Mouse (Mus musculus): ENCODE data around the gene Zfp512. TPM values are rescaled to one million over a fixed set of nuclear protein-coding genes. Genes with fewer than 3 reads are reported as not detected.

The Zfp512 gene
- polyA plus RNA-seq, 1 experiment from 2014 or later = 33.1 TPM

Other genes with a start within 250 kb of the Zfp512 start
- gene Ppm1g, start 231.7 kb upstream of the Zfp512 start, polyA plus RNA-seq (2015; fragmentation: Nextera tagmentation; extraction: Ambion mirVana) = 81.4 and 103 TPM in 2 replicates
- 109 and 131 TPM in 2 replicates for gene Nrbp1, start 211.6 kb upstream of the Zfp512 start, polyA plus RNA-seq (2015; fragmentation: Nextera tagmentation; extraction: Ambion mirVana)
- gene Gm9970, start 211.2 kb upstream of the Zfp512 start, polyA plus RNA-seq (2015; fragmentation: Nextera tagmentation; extraction: Ambion mirVana) = 0.25 and 0.28 TPM in 2 replicates
- gene Krtcap3, start 200.7 kb upstream of the Zfp512 start, polyA plus RNA-seq (2015; fragmentation: Nextera tagmentation; extraction: Ambion mirVana) = 3.0 and 7.0 TPM in 2 replicates
- gene Ift172, start 161.3 kb upstream of the Zfp512 start, polyA plus RNA-seq (2015; fragmentation: Nextera tagmentation; extraction: Ambion mirVana) = 22.3 and 22.7 TPM in 2 replicates
- 16.4 and 24.1 TPM in 2 replicates for gene Fndc4, start 156.4 kb upstream of the Zfp512 start, polyA plus RNA-seq (2015; fragmentation: Nextera tagmentation; extraction: Ambion mirVana)
- gene Gckr, start 155.0 kb upstream of the Zfp512 start, polyA plus RNA-seq (2015; fragmentation: Nextera tagmentation; extraction: Ambion mirVana) = 0.09 and 0.30 TPM in 2 replicates
- gene 4930548H24Rik, start 33.3 kb downstream of the Zfp512 start, polyA plus RNA-seq (2015; fragmentation: Nextera tagmentation; extraction: Ambion mirVana) = not detected in 2 replicates
- gene Gpn1, start 42.3 kb downstream of the Zfp512 start, polyA plus RNA-seq (2015; fragmentation: Nextera tagmentation; extraction: Ambion mirVana) = 36.1 and 41.8 TPM in 2 replicates
- gene Slc4a1ap, start 74.6 kb downstream of the Zfp512 start, polyA plus RNA-seq (2015; fragmentation: Nextera tagmentation; extraction: Ambion mirVana) = 20.0 and 23.0 TPM in 2 replicates
- 15.6 and 19.2 TPM in 2 replicates for gene Supt7l, start 75.4 kb downstream of the Zfp512 start, polyA plus RNA-seq (2015; fragmentation: Nextera tagmentation; extraction: Ambion mirVana)
- 344 and 459 TPM in 2 replicates for gene Mrpl33, start 144.5 kb downstream of the Zfp512 start, polyA plus RNA-seq (2015; fragmentation: Nextera tagmentation; extraction: Ambion mirVana)
- 3.9 and 4.4 TPM in 2 replicates for gene Rbks, start 245.2 kb downstream of the Zfp512 start, polyA plus RNA-seq (2015; fragmentation: Nextera tagmentation; extraction: Ambion mirVana)
- gene Babam2, start 245.3 kb downstream of the Zfp512 start, polyA plus RNA-seq (2015; fragmentation: Nextera tagmentation; extraction: Ambion mirVana) = 45.2 and 48.7 TPM in 2 replicates

Measured in heart, embryonic 15.5 days (tissue).